Mouse (Mus musculus) kidney, adult 2 months (tissue): ENCODE measurements around the gene Rep15. TPM values are rescaled to one million over a fixed set of nuclear protein-coding genes. Genes with fewer than 3 reads are reported as not detected.
A peak's percentile ranks its signal among the peaks of the same experiment; 100 is the strongest.

Experiments used
- DNase-seq: peaks from one replicate; pipeline ENCODE4 v3.0.0; 2021
- H3K27ac ChIP-seq: fragments of 200-500 bp; 2 replicates; pipeline ENCODE4 v1.5.1; 2012; ENCODE audit warnings: low read depth, low read length, control low read depth, inconsistent platforms; ENCODE audit not compliant: insufficient read depth
- H3K27me3 ChIP-seq: fragments of 200-500 bp; replicated peaks from 2 replicates; pipeline ENCODE4 v1.6.1; 2012; ENCODE audit warnings: mild to moderate bottlenecking, moderate library complexity, low read length, inconsistent platforms; ENCODE audit not compliant: control insufficient read depth, insufficient read depth
- H3K36me3 ChIP-seq: fragments of 200-500 bp; 2 replicates; pipeline ENCODE4 v1.6.1; 2012; ENCODE audit warnings: mild to moderate bottlenecking, moderate library complexity, low read length, inconsistent platforms; ENCODE audit not compliant: control insufficient read depth, insufficient read depth
- H3K4me1 ChIP-seq: fragments of 200-500 bp; 2 replicates; pipeline ENCODE4 v1.6.1; 2011; ENCODE audit warnings: low read length; ENCODE audit not compliant: control insufficient read depth, insufficient read depth
- H3K4me3 ChIP-seq: fragments of 200-500 bp; 2 replicates; pipeline ENCODE4 v1.5.1; 2011; ENCODE audit warnings: mild to moderate bottlenecking, low read depth, low read length, control low read depth; ENCODE audit not compliant: insufficient read depth
- CTCF ChIP-seq: fragments of 200-500 bp; conservative IDR thresholded peaks from 2 replicates; pipeline ENCODE4 v1.5.1; 2011; ENCODE audit warnings: low read depth, mild to moderate bottlenecking, control low read depth, low read length, moderate library complexity, mixed read lengths; ENCODE audit not compliant: insufficient read depth, insufficient read length
- POLR2A ChIP-seq: fragments of 200-500 bp; IDR thresholded peaks from one replicate; pipeline ENCODE4 v1.6.1; 2011; ENCODE audit warnings: low read depth, low read length, control low read depth
- WGBS: fragments of 180-500 bp; shearing (Covaris S2); methylation state at CpG from one replicate; pipeline ENCODE4 v1.1.7; 2018; 5-methylcytosine and 5-hydroxymethylcytosine counted together
- polyA plus RNA-seq: library from polyadenylated mRNA; depleted of rRNA; stranded (reverse); fragments of >200 nt; gene quantifications from 2 replicates; pipeline ENCODE4 v1.2.3, GENCODE M21; 2012

The Rep15 gene
- polyA plus RNA-seq, 1 experiment = 0.42 TPM

DNA sequence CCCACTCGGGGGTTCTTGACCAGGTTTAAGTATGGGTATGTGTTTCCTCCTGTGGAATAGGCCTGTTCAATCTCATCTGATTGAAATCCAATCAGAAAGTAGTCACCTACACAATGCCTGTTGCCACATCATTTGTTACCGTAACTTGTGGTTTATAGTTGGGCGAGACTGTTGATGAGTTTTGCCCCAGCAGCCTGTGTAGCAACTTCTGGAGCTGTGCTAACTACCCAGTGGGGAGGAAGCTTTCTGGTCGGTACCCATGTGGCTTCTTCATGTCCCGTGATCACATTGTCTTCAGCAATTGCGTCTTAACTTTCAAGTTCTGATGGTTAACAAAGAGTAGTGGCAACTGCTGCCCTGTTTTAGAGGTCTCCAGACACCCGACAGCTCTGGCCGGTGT lies 19.3 kb downstream of the Rep15 start:
- Histone ChIP-seq H3K4me1 (peaks cover 5% of the 10 kb centered on the region; the same call in 1 of the 2 replicates), H3K36me3 (0 out of 2 replicates have a peak, but pooled peaks cover 3% of the 10 kb centered on the region), H3K27me3 (no peaks in the 10 kb centered on the region), H3K4me3 (no peak overlapping the region), H3K27ac (no peak overlapping the region)
- DNase-seq = no peak
- TF ChIP-seq POLR2A (no peak), CTCF (no peak)
- 94% methylated on average over 8 of the region's 8 CpGs for WGBS

DNA sequence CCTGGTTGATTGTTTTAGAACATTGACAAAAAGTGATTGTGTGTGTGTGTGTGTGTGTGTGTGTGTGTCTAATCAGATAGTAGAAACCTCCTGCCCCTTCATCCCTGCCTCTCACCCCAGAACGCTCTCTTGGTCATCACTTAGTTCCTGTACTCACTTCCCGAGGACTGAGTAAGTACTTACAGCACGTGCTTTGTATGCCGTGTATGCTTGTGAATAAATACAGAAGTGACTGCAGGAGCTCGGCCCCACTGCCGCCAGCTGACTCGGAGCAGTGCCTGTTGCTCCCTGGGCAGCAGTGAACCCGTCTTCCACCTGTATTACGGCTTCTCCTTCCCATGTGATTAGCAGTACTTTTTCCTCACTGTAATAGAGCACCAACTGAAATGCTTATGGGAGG lies 20.1 kb downstream of the Rep15 start:
- TF ChIP-seq CTCF (no peak), POLR2A (no peak)
- WGBS = 93% methylated on average over 9 of the region's 9 CpGs
- Histone ChIP-seq H3K36me3 (0 out of 2 replicates have a peak, but pooled peaks cover 3% of the 10 kb centered on the region), H3K4me3 (no peak overlapping the region), H3K4me1 (peaks cover 5% of the 10 kb centered on the region; the same call in 1 of the 2 replicates), H3K27ac (no peak overlapping the region), H3K27me3 (no peaks in the 10 kb centered on the region)
- no peak for DNase-seq

DNA sequence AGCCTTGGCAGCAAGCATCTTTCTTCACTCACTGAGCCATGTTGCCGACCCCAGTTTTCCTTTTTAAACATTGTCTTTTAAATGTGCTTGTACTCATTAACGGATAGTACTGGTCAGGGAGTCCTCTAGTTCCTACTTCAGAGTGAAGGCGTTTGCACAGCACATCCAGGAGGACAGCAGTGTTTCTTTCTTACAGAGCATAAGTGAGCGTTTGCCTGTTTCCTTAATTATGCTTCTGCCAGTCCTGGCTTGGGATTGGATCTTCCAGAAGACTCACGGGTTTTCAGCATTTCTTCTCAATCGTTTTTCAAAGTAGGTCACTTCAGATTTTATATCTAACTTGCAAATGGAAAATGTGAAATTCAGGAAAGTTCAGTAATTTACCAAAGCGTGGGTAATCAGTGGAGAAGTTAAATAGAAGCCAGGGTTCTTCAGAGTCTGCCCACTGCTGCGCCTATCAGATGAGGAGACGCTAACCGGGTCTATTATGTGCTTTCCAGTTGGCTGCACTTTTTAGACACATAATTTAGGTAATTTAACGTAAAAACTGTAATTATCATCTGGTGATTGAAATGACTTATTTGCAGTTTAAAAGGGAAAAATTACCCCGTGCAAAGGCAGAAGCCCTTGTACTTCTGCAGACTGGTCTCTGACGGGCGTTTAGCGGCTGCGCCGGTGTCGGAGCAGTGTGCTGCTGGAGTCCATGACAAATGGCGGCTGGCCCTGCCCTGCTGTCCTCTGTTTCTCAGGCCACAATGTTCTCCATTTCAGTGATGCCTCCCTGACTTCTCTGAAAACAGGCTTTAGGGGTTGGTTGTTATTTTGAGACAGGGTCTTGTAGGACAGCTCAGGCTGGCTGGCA lies 21.6 kb downstream of the Rep15 start:
- Histone ChIP-seq H3K27me3 (no peaks in the 10 kb centered on the region), H3K4me1 (peaks cover 5% of the 10 kb centered on the region; the same call in 1 of the 2 replicates), H3K36me3 (0 out of 2 replicates have a peak, but pooled peaks cover 5% of the 10 kb centered on the region), H3K4me3 (no peak overlapping the region), H3K27ac (peak overlapping the region; percentile 19; the same call in 1 of the 2 replicates)
- 54% methylated on average over 19 of the region's 19 CpGs for WGBS
- TF ChIP-seq POLR2A (no peak), CTCF (no peak)
- DNase-seq = peak; percentile 78

DNA sequence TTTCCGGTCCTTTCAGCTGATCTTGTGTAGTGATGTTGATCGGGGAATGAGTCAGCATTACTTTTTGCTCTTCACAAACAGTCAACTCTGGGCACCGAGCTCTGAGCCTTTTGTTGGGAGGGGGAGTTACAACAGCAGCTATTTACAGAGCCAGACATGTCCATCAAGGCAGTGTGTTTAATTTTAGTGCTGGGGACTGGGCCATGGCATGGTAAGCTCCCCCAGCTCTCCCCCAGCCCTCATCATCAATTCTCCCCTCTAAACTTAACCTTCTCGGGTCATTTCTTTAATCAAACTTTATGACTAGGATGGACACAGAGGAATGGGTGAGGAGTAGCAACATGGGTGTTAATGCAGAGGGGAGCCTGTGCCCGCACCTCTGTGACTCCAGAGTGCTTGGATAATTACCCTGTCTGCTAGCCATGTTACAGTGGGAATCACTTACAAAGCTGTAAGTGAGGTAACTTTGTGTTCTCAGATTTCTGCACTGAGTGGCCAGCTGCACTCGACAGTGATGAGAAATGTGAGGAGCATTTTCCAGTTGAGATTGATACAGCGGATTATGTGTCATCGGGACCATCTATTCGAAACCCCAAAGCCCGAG lies 23.1 kb downstream of the Rep15 start:
- H3K4me1 ChIP-seq = peaks cover 5% of the 10 kb centered on the region; the same call in 1 of the 2 replicates
- H3K4me3 ChIP-seq = no peak overlapping the region
- H3K36me3 ChIP-seq = peaks cover 2% of the 10 kb centered on the region; the same call in 1 of the 2 replicates
- no peaks in the 10 kb centered on the region for H3K27me3 ChIP-seq
- WGBS = 71% methylated on average over 10 of the region's 10 CpGs
- DNase-seq = no peak
- no peak overlapping the region for H3K27ac ChIP-seq
- no peak for TF ChIP-seq POLR2A

DNA sequence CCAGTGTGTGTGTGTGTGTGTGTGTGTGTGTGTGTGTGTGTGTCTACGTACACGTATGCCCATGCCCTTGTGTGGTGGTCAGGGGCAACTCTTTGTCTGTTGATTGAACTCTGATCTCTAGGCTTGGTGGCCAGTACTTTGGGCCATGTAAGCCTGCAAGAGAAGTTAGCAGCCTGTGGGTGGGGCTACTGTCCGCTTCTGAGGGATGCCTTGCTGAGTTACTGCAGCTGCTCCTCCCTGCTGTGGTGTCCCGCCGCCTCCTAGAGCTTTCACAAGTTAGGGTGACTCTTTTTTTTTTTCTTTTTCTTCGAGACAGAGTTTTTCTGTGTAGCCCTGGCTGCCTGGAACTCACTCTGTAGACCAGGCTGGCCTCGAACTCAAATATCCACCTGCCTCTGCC lies 26.9 kb downstream of the Rep15 start:
- TF ChIP-seq CTCF = no peak
- TF ChIP-seq POLR2A = no peak
- WGBS = 64% methylated on average over 7 of the region's 7 CpGs
- H3K4me3 ChIP-seq = no peak overlapping the region
- DNase-seq = peak; percentile 32
- H3K36me3 ChIP-seq = peaks cover 4% of the 10 kb centered on the region; the same call in 1 of the 2 replicates
- H3K27ac ChIP-seq = no peak overlapping the region
- H3K4me1 ChIP-seq = peaks cover 4% of the 10 kb centered on the region
- H3K27me3 ChIP-seq = no peaks in the 10 kb centered on the region

DNA sequence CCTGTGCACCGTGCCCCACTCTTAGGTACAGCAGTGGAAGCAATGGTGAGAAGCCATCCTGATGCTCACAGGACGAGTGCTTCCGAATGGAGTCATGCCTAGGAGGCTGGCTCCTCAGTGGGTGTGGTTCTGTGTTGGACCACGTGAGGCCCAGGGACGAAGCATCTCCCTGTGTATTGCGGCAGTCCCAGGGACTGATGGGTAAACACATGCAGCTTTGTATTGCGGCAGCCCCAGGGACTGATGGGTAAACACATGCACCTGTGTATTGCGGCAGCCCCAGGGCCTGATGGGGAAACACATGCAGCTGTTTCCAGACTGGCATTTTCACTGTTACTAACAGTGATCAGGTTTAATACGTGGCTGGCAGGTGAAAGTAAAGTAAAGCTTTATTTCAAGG lies 29.2 kb downstream of the Rep15 start:
- Histone ChIP-seq H3K27me3 (no peaks in the 10 kb centered on the region), H3K36me3 (peaks cover 4% of the 10 kb centered on the region; the same call in 1 of the 2 replicates), H3K27ac (no peak overlapping the region), H3K4me1 (peaks cover 9% of the 10 kb centered on the region), H3K4me3 (no peak overlapping the region)
- 91% methylated on average over 9 of the region's 9 CpGs for WGBS
- TF ChIP-seq POLR2A (no peak), CTCF (no peak)
- no peak for DNase-seq

DNA sequence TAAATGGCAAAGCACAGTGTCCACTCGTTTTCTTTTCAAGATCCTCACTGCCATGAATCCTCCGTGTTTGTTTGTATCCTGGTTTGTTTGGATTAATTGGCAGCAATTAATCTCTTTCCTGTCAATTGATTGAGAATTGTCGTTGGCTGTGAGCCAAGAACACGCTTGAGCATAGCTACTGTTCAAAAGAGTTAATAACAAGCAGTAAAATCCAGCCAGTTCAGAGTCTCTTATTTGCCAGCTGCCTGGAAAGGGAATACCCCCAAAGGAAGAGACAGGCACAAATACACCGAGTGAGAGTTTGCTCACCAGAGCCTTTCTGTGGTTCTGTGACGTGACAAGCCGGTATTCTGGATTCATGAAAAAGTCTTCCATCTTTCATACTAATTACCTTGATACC lies 29.6 kb downstream of the Rep15 start:
- TF ChIP-seq CTCF (no peak), POLR2A (no peak)
- H3K27me3 ChIP-seq = no peaks in the 10 kb centered on the region
- H3K4me3 ChIP-seq = no peak overlapping the region
- H3K27ac ChIP-seq = no peak overlapping the region
- no peak for DNase-seq
- 64% methylated on average over 7 of the region's 7 CpGs for WGBS
- peaks cover 4% of the 10 kb centered on the region; the same call in 1 of the 2 replicates for H3K36me3 ChIP-seq
- H3K4me1 ChIP-seq = peaks cover 9% of the 10 kb centered on the region
